Mouse (Mus musculus) CD4-positive naive resting alpha-beta T cell, adult 76 days (primary cell): ENCODE measurements around the gene Olfr805. TPM values are rescaled to one million over a fixed set of nuclear protein-coding genes. Genes with fewer than 3 reads are reported as not detected.

ENCODE experiments used
- total RNA-seq: library from RNA; stranded (reverse); gene quantifications from one replicate; pipeline ENCODE4 v1.2.4, GENCODE M21; 2023

Olfr805 gene
- not detected for total RNA-seq

GRCm38 (mm10) chr10:129729275-129729674 is at the start of gene Olfr805:
Gene Olfr805, minus strand, starts transcription at chr10:129729375.

GRCm38 (mm10) chr10:129774338-129774737 is 45.2 kb upstream of the Olfr805 start, which contains the start of gene Olfr809:
Gene Olfr809, plus strand, starts transcription at chr10:129774638.

GRCm38 (mm10) chr10:129765182-129765581 is 36.0 kb upstream of the Olfr805 start, which contains the start of gene Olfr808:
Gene Olfr808, plus strand, starts transcription at chr10:129765482.

GRCm38 (mm10) chr10:129757693-129758092 is 28.5 kb upstream of the Olfr805 start, which contains the start of gene Olfr807:
Gene Olfr807, minus strand, starts transcription at chr10:129757793.

GRCm38 (mm10) chr10:129741821-129742220 is 12.6 kb upstream of the Olfr805 start, which contains the start of gene Olfr806:
Gene Olfr806, minus strand, starts transcription at chr10:129741921.

GRCm38 (mm10) chr10:129702910-129703309 is 26.3 kb downstream of the Olfr805 start, which contains the start of gene Olfr804:
Gene Olfr804, plus strand, starts transcription at chr10:129703210.

GRCm38 (mm10) chr10:129694186-129694585 is 35.0 kb downstream of the Olfr805 start, which contains the start of gene Olfr803:
Gene Olfr803, minus strand, starts transcription at chr10:129694286.

GRCm38 (mm10) chr10:129688069-129688468 is 41.1 kb downstream of the Olfr805 start, which contains the start of gene Olfr802:
Gene Olfr802, minus strand, starts transcription at chr10:129688169.

GRCm38 (mm10) chr10:129673765-129674164 is 55.4 kb downstream of the Olfr805 start, which contains the start of gene Olfr801:
Gene Olfr801, minus strand, starts transcription at chr10:129673865.

Other genes starting within 250 kb of the Olfr805 start
- gene Olfr789, start 244.6 kb downstream of the Olfr805 start, total RNA-seq = not detected
- not detected for gene Olfr790, start 230.9 kb downstream of the Olfr805 start, total RNA-seq
- gene Olfr791, start 207.6 kb downstream of the Olfr805 start, total RNA-seq = not detected
- not detected for gene Olfr792, start 190.2 kb downstream of the Olfr805 start, total RNA-seq
- gene Olfr794, start 161.7 kb downstream of the Olfr805 start, total RNA-seq = not detected
- not detected for gene Olfr796, start 116.8 kb downstream of the Olfr805 start, total RNA-seq
- gene Olfr798, start 101.4 kb downstream of the Olfr805 start, total RNA-seq = not detected
- not detected for gene Olfr799, start 91.9 kb downstream of the Olfr805 start, total RNA-seq
- gene Olfr800, start 71.7 kb downstream of the Olfr805 start, total RNA-seq = not detected
- not detected for gene Olfr801, start 55.5 kb downstream of the Olfr805 start, total RNA-seq
- not detected for gene Olfr802, start 41.2 kb downstream of the Olfr805 start, total RNA-seq
- gene Olfr803, start 35.1 kb downstream of the Olfr805 start, total RNA-seq = not detected
- gene Olfr804, start 26.2 kb downstream of the Olfr805 start, total RNA-seq = not detected
- gene Olfr806, start 12.5 kb upstream of the Olfr805 start, total RNA-seq = not detected
- not detected for gene Olfr807, start 28.4 kb upstream of the Olfr805 start, total RNA-seq
- not detected for gene Olfr808, start 36.1 kb upstream of the Olfr805 start, total RNA-seq
- gene Olfr809, start 45.3 kb upstream of the Olfr805 start, total RNA-seq = not detected
- not detected for gene Olfr810, start 65.5 kb upstream of the Olfr805 start, total RNA-seq
- not detected for gene Olfr811, start 75.0 kb upstream of the Olfr805 start, total RNA-seq
- not detected for gene Olfr812, start 116.7 kb upstream of the Olfr805 start, total RNA-seq
- not detected for gene Olfr813, start 126.0 kb upstream of the Olfr805 start, total RNA-seq
- gene Olfr814, start 150.5 kb upstream of the Olfr805 start, total RNA-seq = not detected
- not detected for gene Olfr815, start 176.5 kb upstream of the Olfr805 start, total RNA-seq
- gene Olfr816, start 186.2 kb upstream of the Olfr805 start, total RNA-seq = not detected
- gene Olfr818, start 219.7 kb upstream of the Olfr805 start, total RNA-seq = not detected
- gene Olfr819, start 237.9 kb upstream of the Olfr805 start, total RNA-seq = not detected
- gene Olfr247, start 246.8 kb upstream of the Olfr805 start, total RNA-seq = not detected